Mouse (Mus musculus): ENCODE measurements around the gene Dld.

The Dld gene

GRCm38 (mm10) chr12:31318409-31318963, 32.8 kb downstream of the Dld start:
- DNase-seq, result no peak

GRCm38 (mm10) chr12:31317670-31318408, 33.4 kb downstream of the Dld start:
- no peak for DNase-seq

GRCm38 (mm10) chr12:31315961-31316360, 35.3 kb downstream of the Dld start:
- no peak for DNase-seq

DNA sequence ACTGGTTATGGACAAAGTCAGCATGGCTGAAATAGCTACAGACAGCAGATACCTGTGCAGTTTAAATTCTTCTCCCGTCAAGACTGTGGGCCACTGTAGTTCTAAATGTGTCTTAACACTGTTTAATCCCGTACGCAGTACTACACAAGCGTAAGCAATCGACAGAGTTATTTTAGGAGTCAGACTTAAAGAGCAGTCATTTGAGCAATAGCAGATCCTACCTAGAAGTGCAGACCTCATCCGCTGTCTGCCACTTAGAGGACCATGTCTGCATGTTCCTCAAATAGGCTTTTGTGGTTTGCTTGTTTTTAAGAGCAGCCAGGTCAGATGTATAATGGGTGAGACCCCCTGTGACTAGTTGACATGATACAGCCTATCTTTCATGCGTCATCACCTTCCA, 36.9 kb downstream of the Dld start:
- DNase-seq, result no peak

DNA sequence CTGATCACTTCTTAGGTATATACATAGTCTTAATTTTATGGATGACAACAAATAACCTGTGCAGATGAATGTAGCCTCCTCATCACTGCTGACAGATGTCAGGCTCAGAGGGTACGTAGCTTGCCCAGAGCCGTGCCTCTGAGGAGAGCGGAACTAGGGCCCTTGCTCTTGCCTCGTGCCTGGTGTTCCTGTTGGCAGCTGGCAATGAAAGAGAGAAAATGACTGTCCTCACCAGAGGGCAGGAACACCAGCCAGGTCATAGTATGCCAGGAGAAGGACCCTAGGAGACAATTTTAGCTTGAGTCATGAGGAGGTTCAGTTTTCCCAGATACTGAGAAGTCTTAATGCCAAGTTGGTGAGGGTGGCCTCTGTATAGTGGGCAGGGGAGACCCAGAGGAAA, 38.1 kb downstream of the Dld start:
- no peak for DNase-seq

DNA sequence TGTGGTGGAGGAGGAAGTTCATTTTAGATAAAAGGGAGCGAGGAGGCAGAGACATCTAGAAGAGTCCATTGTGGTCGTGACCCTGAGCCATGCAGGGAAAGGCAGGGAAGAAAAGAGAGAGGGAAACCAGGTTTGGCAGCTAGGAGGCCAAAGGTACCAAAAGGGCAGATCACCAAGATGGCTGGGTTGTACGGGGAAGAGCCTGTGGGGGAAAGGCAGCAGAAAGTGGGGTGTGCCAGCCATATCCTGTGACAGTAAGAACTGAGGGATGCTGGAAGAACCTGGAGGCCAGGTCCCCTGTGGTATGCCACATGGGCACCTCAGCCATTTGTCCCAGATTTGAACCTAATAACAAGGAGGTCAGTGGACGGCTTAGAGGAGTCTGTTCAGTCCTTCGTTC, 39.0 kb downstream of the Dld start:
- no peak for DNase-seq

- DNase-seq, result no peak
These were observed 39.5 kb downstream of the Dld start for GRCm38 (mm10) chr12:31311671-31312265.

GRCm38 (mm10) chr12:31310687-31311086, 40.6 kb downstream of the Dld start:
- no peak for DNase-seq

DNA sequence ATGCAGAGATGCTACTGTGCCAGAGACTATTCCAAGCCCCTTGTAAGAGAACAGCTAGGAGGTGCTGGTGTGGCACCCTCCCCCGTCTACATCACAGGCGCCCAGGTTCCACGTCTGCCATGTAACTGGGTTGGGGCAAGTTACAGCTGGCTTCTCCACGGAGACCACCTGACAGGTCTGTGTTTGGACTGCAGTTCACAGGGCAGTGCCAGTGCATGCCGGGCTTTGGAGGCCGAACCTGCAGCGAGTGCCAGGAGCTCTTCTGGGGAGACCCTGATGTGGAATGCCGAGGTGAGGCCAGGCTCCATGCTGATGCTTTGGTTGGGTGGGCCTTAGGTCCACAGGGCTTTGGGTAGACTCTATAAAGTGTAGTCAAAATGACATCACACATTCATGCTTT, 43.5 kb downstream of the Dld start:
- no peak for DNase-seq

DNA sequence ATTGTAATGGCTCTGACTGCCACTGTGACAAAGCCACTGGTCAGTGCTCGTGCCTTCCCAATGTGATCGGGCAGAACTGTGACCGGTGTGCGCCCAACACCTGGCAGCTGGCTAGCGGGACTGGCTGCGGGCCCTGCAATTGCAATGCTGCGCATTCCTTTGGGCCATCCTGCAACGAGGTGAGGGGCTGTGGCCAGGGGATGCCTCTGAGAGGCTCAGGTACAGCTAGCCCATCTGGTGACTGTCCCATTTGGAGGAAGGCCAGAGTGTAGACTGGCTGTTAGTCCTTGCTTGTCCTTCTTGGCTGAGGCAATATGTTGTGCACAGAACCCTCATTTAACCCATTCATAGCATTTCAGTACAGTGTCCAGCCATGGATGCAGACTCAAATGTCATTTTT, 44.2 kb downstream of the Dld start:
- DNase-seq, result no peak

DNA sequence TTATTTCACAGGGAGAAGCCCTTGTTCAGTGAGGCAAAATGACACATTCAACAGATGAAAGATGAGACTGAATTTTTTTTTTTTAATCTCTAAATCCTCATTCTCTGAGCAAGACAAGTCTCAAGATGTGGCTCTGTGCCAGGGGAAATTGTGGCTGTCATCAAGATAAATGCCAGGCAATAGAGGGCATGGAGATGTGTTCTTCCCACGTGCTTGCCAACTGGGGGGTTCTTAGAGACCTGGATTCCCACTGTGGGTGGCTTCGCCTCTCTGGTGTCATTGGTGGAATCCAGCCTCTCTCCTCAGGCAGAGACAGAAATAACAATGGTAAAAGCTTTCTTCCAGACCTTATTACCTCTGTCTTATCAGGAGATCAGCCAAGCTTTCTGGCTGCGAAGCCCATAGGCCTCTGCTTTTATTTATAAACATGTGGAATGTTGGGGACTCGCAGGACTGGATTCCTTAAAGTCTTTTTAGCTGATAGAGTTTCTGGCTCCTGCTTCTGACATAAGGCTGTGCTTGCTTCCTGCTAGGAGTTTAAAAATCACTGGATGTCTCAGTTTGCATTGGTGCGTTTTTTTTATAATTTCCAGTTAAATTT, 45.1 kb downstream of the Dld start:
- DNase-seq, result no peak

DNA sequence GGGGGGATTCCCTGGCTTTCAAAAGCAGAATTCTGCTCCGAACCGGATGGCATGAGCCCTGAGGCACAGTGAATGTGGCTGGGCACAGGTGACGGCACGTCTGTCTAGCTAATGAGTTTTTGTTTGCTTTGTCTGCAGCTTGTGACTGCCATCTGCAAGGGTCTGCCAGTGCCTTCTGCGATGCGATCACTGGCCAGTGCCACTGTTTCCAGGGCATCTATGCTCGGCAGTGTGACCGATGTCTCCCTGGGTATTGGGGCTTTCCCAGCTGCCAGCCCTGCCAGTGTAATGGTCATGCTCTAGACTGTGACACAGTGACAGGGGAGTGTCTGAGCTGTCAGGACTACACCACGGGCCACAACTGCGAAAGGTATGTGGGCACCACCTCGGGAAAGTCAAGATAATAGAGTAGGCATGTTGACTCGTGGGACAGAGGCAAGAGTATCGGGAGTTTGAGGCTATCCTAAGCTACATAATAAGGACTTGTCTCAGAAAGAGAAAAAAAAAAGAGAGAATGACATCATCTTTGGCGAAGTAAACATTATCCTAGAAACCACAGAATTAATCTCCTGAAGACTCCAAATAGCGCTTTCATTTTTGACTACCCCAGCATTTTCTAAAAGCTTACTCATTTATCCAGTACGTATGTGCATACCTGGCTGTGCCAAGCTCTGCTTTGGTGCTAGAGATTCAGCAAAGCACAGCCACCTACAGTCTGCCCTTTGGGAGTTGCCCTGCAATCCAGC, 48.3 kb downstream of the Dld start:
- no peak for DNase-seq

DNA sequence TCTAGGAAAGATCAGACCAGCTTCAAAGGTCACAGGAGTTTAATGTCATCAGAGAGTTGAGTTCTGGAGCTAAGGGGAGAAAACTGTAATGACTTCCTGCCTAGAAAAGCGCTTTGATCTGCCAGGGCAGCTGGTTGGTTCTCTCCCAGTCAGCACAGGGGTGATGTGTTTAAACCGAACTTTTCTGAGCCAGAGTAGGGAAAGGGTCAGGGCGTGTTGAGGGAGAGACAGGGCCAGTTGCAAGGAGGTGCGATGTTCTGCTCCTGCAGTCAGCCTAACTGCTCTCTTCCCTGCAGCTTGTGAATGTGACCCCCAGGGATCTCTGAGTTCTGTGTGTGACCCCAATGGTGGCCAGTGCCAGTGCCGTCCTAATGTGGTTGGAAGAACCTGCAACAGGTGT, 49.0 kb downstream of the Dld start:
- DNase-seq, result no peak

DNA sequence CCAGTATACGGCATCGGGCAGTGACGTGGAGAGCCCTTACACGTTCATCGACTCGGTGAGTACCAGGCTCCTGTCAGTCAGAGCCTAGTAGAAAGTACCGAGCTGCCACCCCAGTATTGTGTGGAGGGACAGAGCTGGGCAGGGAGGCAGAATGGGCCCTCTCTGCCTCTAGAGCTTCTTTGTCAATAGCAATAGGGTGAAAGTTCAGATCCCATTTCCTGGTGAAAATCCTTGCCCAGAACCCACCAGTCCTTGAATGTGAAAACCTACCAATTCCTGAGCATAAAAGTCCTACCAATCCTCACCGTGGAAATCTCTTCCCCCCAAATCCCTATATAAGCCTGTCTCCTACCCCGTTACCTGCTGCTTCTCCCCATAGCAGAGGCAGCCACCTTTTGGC, 51.0 kb downstream of the Dld start:
- DNase-seq, result no peak

GRCm38 (mm10) chr12:31299676-31300197, 51.5 kb downstream of the Dld start:
- no peak for DNase-seq

- DNase-seq, result no peak
These were observed 52.1 kb downstream of the Dld start for GRCm38 (mm10) chr12:31299126-31299525.

DNA sequence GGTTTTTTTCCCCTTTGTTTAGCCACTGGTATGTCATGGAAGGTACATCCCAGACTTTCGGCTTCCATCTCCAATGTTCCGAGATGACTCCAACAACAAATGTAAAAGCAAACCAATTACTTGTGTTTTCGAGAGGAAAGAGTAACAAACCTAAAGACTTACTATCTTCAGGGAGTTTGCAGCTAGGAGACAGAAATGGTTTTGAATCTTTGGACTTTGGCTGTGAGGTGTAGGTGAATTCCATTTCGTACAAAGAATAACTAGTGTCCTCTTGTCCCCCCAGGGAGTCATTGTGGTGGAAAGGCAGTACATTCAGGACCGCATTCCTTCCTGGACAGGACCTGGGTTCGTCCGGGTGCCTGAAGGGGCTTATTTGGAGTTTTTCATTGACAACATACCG, 52.7 kb downstream of the Dld start:
- no peak for DNase-seq

- DNase-seq, result no peak
These were observed 53.1 kb downstream of the Dld start for GRCm38 (mm10) chr12:31298122-31298521.

DNA sequence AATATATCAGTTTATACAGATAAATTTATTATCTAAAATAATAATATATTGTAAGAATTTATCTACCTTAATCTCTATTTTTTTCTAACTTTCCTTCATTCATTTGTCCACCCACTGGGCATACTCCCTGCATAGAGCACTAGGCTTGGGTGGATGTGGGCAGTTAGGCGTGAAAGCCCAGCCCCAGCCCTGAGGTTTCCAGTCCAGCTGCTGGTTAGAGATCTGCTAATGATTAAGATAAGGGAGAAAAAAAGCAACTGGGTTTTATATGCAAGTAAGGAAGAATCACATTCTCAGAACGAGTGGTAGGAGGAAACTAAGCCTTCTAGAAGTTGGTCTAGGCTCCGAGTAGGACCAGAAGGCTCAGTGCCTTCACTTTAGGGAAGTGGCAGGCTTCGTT, 55.2 kb downstream of the Dld start:
- DNase-seq, result no peak

DNA sequence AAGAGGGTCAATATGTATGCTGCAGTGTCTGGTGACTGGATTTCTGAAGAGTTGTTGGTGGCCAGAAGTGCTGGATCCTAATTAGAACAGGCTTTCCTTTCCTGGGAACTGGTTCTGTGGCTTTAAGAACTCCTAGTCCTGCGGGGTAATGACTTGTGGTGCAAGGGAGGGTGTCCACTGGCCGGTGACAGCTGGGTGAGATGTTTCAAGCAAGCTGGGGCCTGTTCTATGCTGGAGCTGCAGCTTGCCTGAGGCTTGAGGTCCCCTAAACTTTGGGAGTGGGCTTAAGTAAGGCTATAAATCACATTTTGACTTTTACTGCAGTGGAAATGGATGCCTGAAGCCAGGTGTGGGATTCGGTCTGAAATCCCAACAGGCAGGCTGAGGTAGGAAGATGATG, 55.7 kb downstream of the Dld start:
- DNase-seq, result no peak

DNA sequence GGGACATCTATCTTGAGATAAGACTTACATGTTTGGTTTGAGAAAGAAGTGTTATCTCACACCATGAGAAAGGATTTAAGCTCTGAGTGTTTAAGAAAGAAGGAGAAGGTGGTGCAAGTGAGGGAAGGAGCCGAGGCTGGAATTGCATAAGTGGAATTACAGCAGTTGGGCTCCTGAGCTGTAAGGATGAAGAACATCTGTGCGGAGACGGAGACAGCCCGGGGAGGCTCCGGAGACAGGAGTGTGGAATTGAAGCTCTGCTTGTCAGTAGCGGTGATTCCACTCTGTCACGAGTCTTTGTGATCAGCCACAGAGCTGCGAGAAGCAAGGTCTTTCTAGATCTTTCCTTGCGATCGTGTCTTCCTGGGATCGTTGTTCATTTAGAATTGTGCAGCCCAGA, 56.3 kb downstream of the Dld start:
- no peak for DNase-seq

DNA sequence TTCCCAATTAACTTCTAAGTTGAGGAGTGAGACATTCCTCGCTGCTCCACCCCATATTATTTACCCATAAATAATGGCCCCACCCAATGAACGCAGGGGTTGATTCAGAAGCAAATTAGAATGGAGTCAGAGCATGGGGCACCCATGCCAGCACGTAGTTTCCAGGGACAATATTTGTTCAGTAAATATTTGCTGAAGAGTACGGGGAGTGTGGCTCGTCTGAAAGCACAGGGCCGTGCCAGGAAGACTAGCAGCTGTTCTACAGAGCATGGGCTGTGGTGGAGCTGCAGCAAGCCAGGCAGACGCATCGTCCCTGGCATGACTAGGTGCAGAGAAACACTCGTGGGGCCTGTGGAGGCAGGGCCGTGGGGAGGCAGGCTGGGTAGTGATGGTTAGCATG, 56.7 kb downstream of the Dld start:
- DNase-seq, result no peak
